Mouse (Mus musculus): ENCODE results near the gene Tmem233. TPM values are rescaled to one million over a fixed set of nuclear protein-coding genes. Genes with fewer than 3 reads are reported as not detected.
A peak's percentile ranks its signal among the peaks of the same experiment; 100 is the strongest.

Gene Tmem233
- polyA plus RNA-seq (2015; fragmentation: Nextera tagmentation; extraction: Ambion mirVana): not detected in 2 replicates

DNA sequence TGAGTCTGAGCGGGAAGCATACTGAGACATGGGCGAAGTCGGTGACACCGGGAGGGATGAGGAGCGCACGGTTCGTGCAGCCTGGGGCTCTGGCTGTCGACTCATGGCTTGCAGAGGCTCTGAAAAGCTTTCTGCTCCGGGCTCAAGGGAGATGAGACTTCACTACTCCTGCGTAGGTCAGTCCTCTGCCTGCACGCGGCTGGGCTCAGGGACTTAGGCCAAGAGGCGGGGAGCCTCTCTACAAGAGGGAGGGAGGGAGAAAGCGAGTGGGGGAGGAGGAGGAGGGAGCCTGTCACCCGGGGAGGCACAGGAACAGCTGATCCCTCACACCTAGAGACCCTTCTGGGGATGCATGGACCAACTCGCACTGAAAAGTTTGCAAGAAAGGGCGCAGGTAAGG, at the start of gene Tmem233:
TSS of gene Tmem233 (minus strand) at position 164 of the 400 bp plus-strand sequence.
- Histone ChIP-seq H3K4me2 (ENCODE audit: low read depth, low read length) (no peak within 1 kb of the TSS), H3K27me3 (ENCODE audit: insufficient read depth, low read length) (peaks cover 7% of the 10 kb centered on the region; the same call in 1 of the 2 replicates), H3K4me3 (ENCODE audit: low read depth, low read length) (no peak within 1 kb of the TSS), H3K9me3 (ENCODE audit: low read length) (no peaks in the 10 kb centered on the region), H3K4me1 (ENCODE audit: insufficient read depth) (no peaks in the 10 kb centered on the region), H3K27ac (ENCODE audit: low read depth) (no peak within 1 kb of the TSS), H3K9ac (replicated peaks) (no peak within 1 kb of the TSS), H3K36me3 (replicated peaks; ENCODE audit: insufficient read depth, low read length) (no peaks in the 10 kb centered on the region)
- no peak for TF ChIP-seq CTCF (IDR thresholded peaks at IDR 0.05; ENCODE audit: low read depth)
- TF ChIP-seq EP300 (IDR thresholded peaks at IDR 0.05; ENCODE audit: low read depth): no peak
- DNase-seq (no peak), ATAC-seq (no peak)
- WGBS (ENCODE audit: insufficient replicate concordance): 18% methylated on average over 17 of the region's 17 CpGs

DNA sequence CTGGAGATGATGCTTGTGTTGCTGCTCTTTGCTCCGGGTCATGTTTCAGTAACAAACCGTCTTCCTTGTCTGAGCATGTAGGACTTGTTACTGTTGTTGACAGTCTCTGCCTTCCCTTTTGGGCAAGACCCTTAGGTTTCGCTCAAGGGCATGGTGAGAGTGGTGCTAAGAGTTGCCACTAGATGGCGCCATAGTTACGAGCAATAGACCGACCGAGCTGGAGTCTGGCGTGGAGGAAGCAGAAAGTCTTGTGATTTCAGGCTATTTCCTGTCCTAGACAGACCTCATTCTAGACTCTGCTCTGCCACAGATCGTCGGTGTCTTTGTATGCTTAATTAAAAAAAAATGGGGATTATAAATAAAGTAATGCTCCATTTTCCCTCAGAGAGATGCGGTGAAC, 40.3 kb upstream of the Tmem233 start:
- H3K4me1 ChIP-seq (ENCODE audit: insufficient read depth): no peaks in the 10 kb centered on the region
- DNase-seq (peak; percentile 73), ATAC-seq (peak; percentile 41; the same call in 1 of the 2 replicates)
- TF ChIP-seq CTCF (IDR thresholded peaks at IDR 0.05; ENCODE audit: low read depth) (peak; percentile 91), EP300 (IDR thresholded peaks at IDR 0.05; ENCODE audit: low read depth) (no peak)
- H3K36me3 ChIP-seq (replicated peaks; ENCODE audit: insufficient read depth, low read length): no peaks in the 10 kb centered on the region
- 10% methylated on average over 11 of the region's 11 CpGs for WGBS (ENCODE audit: insufficient replicate concordance)
- no peak overlapping the region for H3K27ac ChIP-seq (ENCODE audit: low read depth)
- H3K9me3 ChIP-seq (ENCODE audit: low read length): no peaks in the 10 kb centered on the region
- H3K9ac ChIP-seq (replicated peaks): no peak overlapping the region
- H3K27me3 ChIP-seq (ENCODE audit: insufficient read depth, low read length): no peaks in the 10 kb centered on the region
- no peak overlapping the region for H3K4me3 ChIP-seq (ENCODE audit: low read depth, low read length)
- H3K4me2 ChIP-seq (ENCODE audit: low read depth, low read length): no peak overlapping the region

DNA sequence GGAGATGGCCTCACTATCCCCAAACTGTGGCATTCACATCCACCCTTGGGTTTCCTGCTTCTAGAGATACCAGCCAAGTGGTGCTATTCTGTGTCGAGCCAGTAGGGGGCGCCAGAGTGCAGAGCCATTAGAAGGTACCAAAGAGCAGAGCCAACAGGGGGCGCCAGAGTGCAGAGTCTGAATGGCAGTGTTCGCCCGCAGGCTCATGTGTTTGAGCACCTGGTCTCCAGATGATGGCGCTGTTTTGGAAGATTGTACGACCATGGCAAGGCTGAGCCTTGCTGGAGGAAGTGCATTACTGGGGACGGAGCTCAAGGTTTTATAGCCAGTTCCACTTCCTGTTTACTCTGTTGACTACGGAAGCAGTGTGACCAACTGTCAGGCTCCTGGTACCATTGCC, 33.5 kb upstream of the Tmem233 start:
- 18% methylated on average over 9 of the region's 9 CpGs for WGBS (ENCODE audit: insufficient replicate concordance)
- Histone ChIP-seq H3K27me3 (ENCODE audit: insufficient read depth, low read length) (no peaks in the 10 kb centered on the region), H3K4me3 (ENCODE audit: low read depth, low read length) (no peak overlapping the region), H3K9me3 (ENCODE audit: low read length) (no peaks in the 10 kb centered on the region), H3K4me2 (ENCODE audit: low read depth, low read length) (no peak overlapping the region), H3K9ac (replicated peaks) (no peak overlapping the region), H3K4me1 (ENCODE audit: insufficient read depth) (no peaks in the 10 kb centered on the region), H3K27ac (ENCODE audit: low read depth) (no peak overlapping the region), H3K36me3 (replicated peaks; ENCODE audit: insufficient read depth, low read length) (no peaks in the 10 kb centered on the region)
- DNase-seq: peak; percentile 77
- no peak for TF ChIP-seq EP300 (IDR thresholded peaks at IDR 0.05; ENCODE audit: low read depth)
- peak; percentile 97 for TF ChIP-seq CTCF (IDR thresholded peaks at IDR 0.05; ENCODE audit: low read depth)
- ATAC-seq: no peak

GRCm38 (mm10) chr5:116116110-116116509, 33.1 kb upstream of the Tmem233 start:
- no peaks in the 10 kb centered on the region for H3K4me1 ChIP-seq (ENCODE audit: insufficient read depth)
- TF ChIP-seq EP300 (IDR thresholded peaks at IDR 0.05; ENCODE audit: low read depth) (no peak), CTCF (IDR thresholded peaks at IDR 0.05; ENCODE audit: low read depth) (no peak)
- H3K27ac ChIP-seq (ENCODE audit: low read depth): no peak overlapping the region
- H3K9ac ChIP-seq (replicated peaks): no peak overlapping the region
- no peaks in the 10 kb centered on the region for H3K27me3 ChIP-seq (ENCODE audit: insufficient read depth, low read length)
- no peak overlapping the region for H3K4me3 ChIP-seq (ENCODE audit: low read depth, low read length)
- ATAC-seq (no peak), DNase-seq (no peak)
- WGBS (ENCODE audit: insufficient replicate concordance): 48% methylated on average over 4 of the region's 4 CpGs
- H3K4me2 ChIP-seq (ENCODE audit: low read depth, low read length): no peak overlapping the region
- H3K9me3 ChIP-seq (ENCODE audit: low read length): no peaks in the 10 kb centered on the region
- H3K36me3 ChIP-seq (replicated peaks; ENCODE audit: insufficient read depth, low read length): no peaks in the 10 kb centered on the region

GRCm38 (mm10) chr5:116115071-116115834, 32.2 kb upstream of the Tmem233 start:
- 75% methylated on average over 14 of the region's 14 CpGs for WGBS (ENCODE audit: insufficient replicate concordance)
- H3K9ac ChIP-seq (replicated peaks): no peak overlapping the region
- H3K36me3 ChIP-seq (replicated peaks; ENCODE audit: insufficient read depth, low read length): no peaks in the 10 kb centered on the region
- H3K4me1 ChIP-seq (ENCODE audit: insufficient read depth): no peaks in the 10 kb centered on the region
- no peak for ATAC-seq
- H3K4me3 ChIP-seq (ENCODE audit: low read depth, low read length): no peak overlapping the region
- DNase-seq: no peak
- no peaks in the 10 kb centered on the region for H3K27me3 ChIP-seq (ENCODE audit: insufficient read depth, low read length)
- no peaks in the 10 kb centered on the region for H3K9me3 ChIP-seq (ENCODE audit: low read length)
- no peak for TF ChIP-seq CTCF (IDR thresholded peaks at IDR 0.05; ENCODE audit: low read depth)
- TF ChIP-seq EP300 (IDR thresholded peaks at IDR 0.05; ENCODE audit: low read depth): no peak
- H3K4me2 ChIP-seq (ENCODE audit: low read depth, low read length): no peak overlapping the region
- no peak overlapping the region for H3K27ac ChIP-seq (ENCODE audit: low read depth)

DNA sequence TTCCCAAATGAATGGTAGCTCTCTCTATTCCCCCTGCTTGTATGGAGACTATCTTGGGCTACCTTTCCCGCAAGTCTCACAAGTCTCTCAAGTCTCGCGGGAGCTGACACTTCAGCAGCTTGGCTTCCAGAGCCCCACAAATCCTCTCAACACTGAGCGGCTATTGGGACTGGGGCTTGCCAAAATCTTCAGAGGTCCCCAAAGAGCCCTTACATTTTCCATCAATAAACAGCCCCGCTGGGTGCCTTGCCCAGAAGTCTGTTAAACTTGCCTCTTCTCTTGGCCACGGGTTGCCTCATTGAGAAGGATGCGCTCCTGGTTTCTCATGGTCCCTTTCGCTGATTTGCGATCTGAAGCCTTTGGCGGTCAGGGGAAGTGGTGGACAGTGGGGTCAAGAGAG, 25.6 kb upstream of the Tmem233 start:
- Histone ChIP-seq H3K9ac (replicated peaks) (no peak overlapping the region), H3K36me3 (replicated peaks; ENCODE audit: insufficient read depth, low read length) (no peaks in the 10 kb centered on the region), H3K4me2 (ENCODE audit: low read depth, low read length) (no peak overlapping the region), H3K27me3 (ENCODE audit: insufficient read depth, low read length) (no peaks in the 10 kb centered on the region), H3K4me3 (ENCODE audit: low read depth, low read length) (no peak overlapping the region), H3K27ac (ENCODE audit: low read depth) (no peak overlapping the region), H3K9me3 (ENCODE audit: low read length) (no peaks in the 10 kb centered on the region), H3K4me1 (ENCODE audit: insufficient read depth) (no peaks in the 10 kb centered on the region)
- WGBS (ENCODE audit: insufficient replicate concordance): 88% methylated on average over 10 of the region's 10 CpGs
- no peak for DNase-seq
- ATAC-seq: no peak
- no peak for TF ChIP-seq CTCF (IDR thresholded peaks at IDR 0.05; ENCODE audit: low read depth)
- no peak for TF ChIP-seq EP300 (IDR thresholded peaks at IDR 0.05; ENCODE audit: low read depth)
